Mouse (Mus musculus) megakaryocyte, embryonic 14.5 days (primary cell): ENCODE measurements at regions not wholly inside any gene's neighbourhood (a gene's known extent, or its start where the extent isn't known, plus 50 kb on each side); places are given as distances from the start of the nearest gene placed in this dataset.

ENCODE experiments used
- FLI1 ChIP-seq: IDR thresholded peaks from 2 replicates; pipeline ENCODE4 v1.6.1; 2012; ENCODE audit warnings: low read length, inconsistent platforms, mixed read lengths
- GATA1 ChIP-seq: IDR thresholded peaks from 3 replicates; pipeline ENCODE4 v1.6.1; 2012; ENCODE audit warnings: mixed read lengths, low read length, inconsistent platforms, borderline replicate concordance

DNA sequence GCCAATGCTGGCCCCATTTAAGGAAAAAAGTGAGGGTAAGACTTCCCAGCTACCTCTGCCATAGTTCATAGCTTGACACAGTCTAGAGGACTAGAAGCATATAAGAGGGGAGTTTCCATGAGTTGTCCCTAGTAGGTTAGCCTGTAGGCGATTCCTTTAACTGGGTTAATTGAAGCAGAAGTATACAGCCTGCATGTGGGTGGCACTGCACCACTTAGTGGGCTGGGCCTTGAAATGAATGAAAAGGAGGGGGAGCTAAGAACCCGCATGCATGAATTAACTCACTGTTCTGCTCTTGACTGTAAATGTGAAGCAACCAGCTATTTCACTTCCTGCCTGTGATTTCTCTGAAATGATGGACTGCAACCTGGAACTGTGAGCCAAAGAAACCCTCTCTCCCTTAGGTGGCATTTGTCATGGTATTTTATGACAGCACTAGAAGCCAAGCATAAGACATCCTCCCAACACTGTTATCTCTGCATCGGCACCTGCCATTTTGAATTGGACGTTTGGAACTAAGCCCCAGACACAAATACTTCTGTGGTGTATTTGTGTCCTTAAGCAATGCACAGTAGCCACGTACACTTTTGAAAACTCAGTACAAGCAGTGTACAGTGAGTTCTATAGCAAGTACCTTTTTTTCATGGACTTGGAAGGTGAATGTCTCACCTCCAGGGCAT is 64.5 kb upstream of the Xylt1 start:
- TF ChIP-seq GATA1 = no peak
- TF ChIP-seq FLI1 = no peak
